Mouse (Mus musculus) liver, postnatal 0 days (tissue): ENCODE data around the gene 1700023F06Rik.

Source experiments
- CTCF ChIP-seq: sonication (generic); IDR thresholded peaks from 2 replicates; pipeline ENCODE4 v1.5.1; 2016; ENCODE audit warnings: antibody characterized with exemption, low read depth
- EP300 ChIP-seq: IDR thresholded peaks from 2 replicates; pipeline ENCODE4 v1.6.1; 2016; ENCODE audit warnings: antibody characterized with exemption, low read depth, mild to moderate bottlenecking

DNA sequence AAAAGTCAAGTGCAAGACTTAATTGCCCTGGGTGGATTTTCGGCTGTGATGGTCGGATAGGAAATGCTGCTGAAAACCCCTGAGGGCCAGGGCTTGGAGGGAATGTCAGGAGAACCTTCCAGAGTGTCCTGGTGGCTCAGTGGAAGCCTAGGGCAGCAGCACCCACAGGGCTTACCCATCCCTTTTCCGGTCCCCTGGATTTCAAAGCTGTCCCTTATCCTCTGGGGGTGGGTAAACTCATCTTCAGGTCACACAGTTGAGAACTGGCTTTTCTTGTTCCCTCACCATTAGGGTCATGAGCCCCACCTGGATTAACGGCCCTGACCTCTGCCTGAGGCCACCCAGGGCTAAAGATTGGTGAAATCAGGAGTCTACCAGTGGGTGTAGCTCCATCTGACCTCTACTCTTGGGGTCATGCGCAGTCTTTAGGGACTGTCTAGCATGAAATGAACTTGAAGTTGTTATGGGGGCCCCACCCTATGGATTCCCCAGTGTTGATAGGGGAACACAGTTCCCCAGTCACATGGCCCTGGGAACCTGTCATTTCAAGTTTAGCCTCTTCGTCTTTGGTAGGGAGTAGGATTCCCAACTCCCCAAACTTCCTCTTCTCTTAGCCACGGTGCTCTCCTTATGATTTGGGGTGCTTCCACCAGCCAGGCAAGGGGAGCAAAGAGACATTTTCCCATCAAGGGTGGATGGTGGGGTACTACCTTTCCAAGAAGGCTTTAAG lies 35.2 kb downstream of the 1700023F06Rik start:
- TF ChIP-seq CTCF (no peak), EP300 (no peak)
